Mouse (Mus musculus): ENCODE data around the gene Id2.

- TF ChIP-seq CTCF (IDR thresholded peaks at IDR 0.05; ENCODE audit: control insufficient read depth, insufficient read depth, insufficient read length) (no peak), MYOG (IDR thresholded peaks at IDR 0.05; ENCODE audit: control insufficient read depth, extremely low read depth, insufficient read length) (no peak), USF1 (IDR thresholded peaks at IDR 0.05; ENCODE audit: low read depth) (no peak), MAX (IDR thresholded peaks at IDR 0.05) (no peak), FOSL1 (IDR thresholded peaks at IDR 0.05; ENCODE audit: insufficient read depth, low read length, poor library complexity, severe bottlenecking) (no peak), CEBPB (IDR thresholded peaks at IDR 0.05; ENCODE audit: low read depth) (no peak)
These were observed 22.3 kb upstream of the Id2 start for GRCm38 (mm10) chr12:25119278-25119677.

Measured in C2C12 (cell line).